Mouse (Mus musculus): Measurements from ENCODE around the gene Alox12b. TPM values are rescaled to one million over a fixed set of nuclear protein-coding genes. Genes with fewer than 3 reads are reported as not detected.

Alox12b gene
- polyA plus RNA-seq, 1 experiment = not detected

DNA sequence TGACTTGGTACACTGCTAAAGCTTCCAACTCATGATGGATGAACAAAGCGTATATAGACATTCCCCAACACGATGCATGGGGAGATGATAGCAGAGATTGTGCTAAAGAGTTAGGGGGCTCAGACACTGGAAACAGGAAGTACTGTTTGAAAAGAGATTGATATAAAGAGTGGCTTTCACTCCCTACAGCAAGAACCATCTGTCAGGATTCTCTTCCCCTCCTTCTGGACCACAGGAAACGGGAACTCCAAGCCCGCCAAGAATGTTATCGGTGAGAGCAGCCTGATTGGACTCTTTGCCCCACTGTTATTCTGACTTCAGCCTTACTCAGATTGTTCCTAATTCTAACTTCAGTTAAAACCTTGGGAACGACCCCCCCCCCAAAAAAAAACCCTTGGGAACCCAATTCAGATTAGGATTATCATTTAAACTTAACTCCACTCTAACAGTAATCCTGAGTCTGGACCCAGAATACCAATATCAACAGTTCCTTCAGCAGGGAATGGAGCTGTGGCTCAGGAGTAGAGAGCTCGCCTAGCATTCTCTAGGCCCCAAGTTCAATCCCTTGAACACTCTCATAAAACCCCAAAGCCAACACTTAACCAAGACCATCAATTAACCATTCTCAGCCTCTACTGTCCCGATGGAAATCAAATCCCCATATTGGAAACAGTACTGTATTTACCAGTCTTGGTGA, 28.2 kb upstream of the Alox12b start:
- Histone ChIP-seq H3K4me3 (ENCODE audit: insufficient read depth, low read depth, low read length) (no peak overlapping the region), H3K4me1 (ENCODE audit: control insufficient read depth, insufficient read depth, low read length) (peaks cover 7% of the 10 kb centered on the region), H3K27ac (ENCODE audit: insufficient read depth, low read depth, low read length) (no peak overlapping the region)
- WGBS = 78% methylated on average over 8 of the region's 8 CpGs
- TF ChIP-seq CTCF (IDR thresholded peaks at IDR 0.05; ENCODE audit: insufficient read depth, low read depth, low read length) (no peak), POLR2A (IDR thresholded peaks at IDR 0.05; ENCODE audit: insufficient read depth, low read depth, low read length) (no peak)

- TF ChIP-seq CTCF (IDR thresholded peaks at IDR 0.05; ENCODE audit: insufficient read depth, low read depth, low read length) = no peak
- WGBS = 34% methylated on average over 5 of the region's 5 CpGs
- peak overlapping the region; percentile 44 for H3K4me3 ChIP-seq (ENCODE audit: insufficient read depth, low read depth, low read length)
- peaks cover 13% of the 10 kb centered on the region for H3K4me1 ChIP-seq (ENCODE audit: control insufficient read depth, insufficient read depth, low read length)
- no peak overlapping the region for H3K27ac ChIP-seq (ENCODE audit: insufficient read depth, low read depth, low read length)
Observed at GRCm38 (mm10) chr11:69133566-69133922, 23.2 kb upstream of the Alox12b start.

GRCm38 (mm10) chr11:69133923-69134621, 22.7 kb upstream of the Alox12b start:
- peaks cover 13% of the 10 kb centered on the region for H3K4me1 ChIP-seq (ENCODE audit: control insufficient read depth, insufficient read depth, low read length)
- peak overlapping the region; percentile 44 for H3K4me3 ChIP-seq (ENCODE audit: insufficient read depth, low read depth, low read length)
- no peak for TF ChIP-seq CTCF (IDR thresholded peaks at IDR 0.05; ENCODE audit: insufficient read depth, low read depth, low read length)
- TF ChIP-seq POLR2A (IDR thresholded peaks at IDR 0.05; ENCODE audit: insufficient read depth, low read depth, low read length) = 0 out of 2 replicates have a peak, but pooled peaks have one; percentile 23
- no peak overlapping the region for H3K27ac ChIP-seq (ENCODE audit: insufficient read depth, low read depth, low read length)
- WGBS = 4% methylated on average over 34 of the region's 34 CpGs

- no peak for TF ChIP-seq CTCF (IDR thresholded peaks at IDR 0.05; ENCODE audit: insufficient read depth, low read depth, low read length)
- TF ChIP-seq POLR2A (IDR thresholded peaks at IDR 0.05; ENCODE audit: insufficient read depth, low read depth, low read length) = no peak
- Histone ChIP-seq H3K4me1 (ENCODE audit: control insufficient read depth, insufficient read depth, low read length) (peaks cover 13% of the 10 kb centered on the region), H3K27ac (ENCODE audit: insufficient read depth, low read depth, low read length) (no peak overlapping the region), H3K4me3 (ENCODE audit: insufficient read depth, low read depth, low read length) (peak overlapping the region; percentile 44)
- 51% methylated on average over 8 of the region's 8 CpGs for WGBS
Observed at GRCm38 (mm10) chr11:69134622-69134968, 22.2 kb upstream of the Alox12b start.

DNA sequence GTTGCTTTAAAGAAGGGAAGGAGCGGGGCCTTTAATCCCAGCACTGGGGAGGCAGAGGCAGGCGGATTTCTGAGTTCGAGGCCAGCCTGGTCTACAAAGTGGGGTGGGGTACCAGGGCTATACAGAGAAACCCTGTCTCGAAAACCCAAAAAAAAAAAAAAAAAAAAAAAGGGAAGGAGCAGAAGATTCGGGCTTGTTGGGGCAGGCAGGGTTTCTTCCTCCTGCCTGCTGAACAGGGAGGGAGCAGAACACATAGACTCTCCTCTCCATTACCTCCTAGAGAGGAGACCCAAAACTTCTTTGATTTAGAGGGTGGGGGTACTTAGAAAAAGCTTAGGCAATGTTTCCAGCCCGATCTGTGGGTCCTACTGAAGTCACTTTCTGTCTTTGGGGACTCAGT, 21.4 kb upstream of the Alox12b start:
- TF ChIP-seq CTCF (IDR thresholded peaks at IDR 0.05; ENCODE audit: insufficient read depth, low read depth, low read length) = no peak
- no peak for TF ChIP-seq POLR2A (IDR thresholded peaks at IDR 0.05; ENCODE audit: insufficient read depth, low read depth, low read length)
- Histone ChIP-seq H3K4me3 (ENCODE audit: insufficient read depth, low read depth, low read length) (no peak overlapping the region), H3K27ac (ENCODE audit: insufficient read depth, low read depth, low read length) (no peak overlapping the region), H3K4me1 (ENCODE audit: control insufficient read depth, insufficient read depth, low read length) (peaks cover 13% of the 10 kb centered on the region)
- 95% methylated on average over 6 of the region's 6 CpGs for WGBS

DNA sequence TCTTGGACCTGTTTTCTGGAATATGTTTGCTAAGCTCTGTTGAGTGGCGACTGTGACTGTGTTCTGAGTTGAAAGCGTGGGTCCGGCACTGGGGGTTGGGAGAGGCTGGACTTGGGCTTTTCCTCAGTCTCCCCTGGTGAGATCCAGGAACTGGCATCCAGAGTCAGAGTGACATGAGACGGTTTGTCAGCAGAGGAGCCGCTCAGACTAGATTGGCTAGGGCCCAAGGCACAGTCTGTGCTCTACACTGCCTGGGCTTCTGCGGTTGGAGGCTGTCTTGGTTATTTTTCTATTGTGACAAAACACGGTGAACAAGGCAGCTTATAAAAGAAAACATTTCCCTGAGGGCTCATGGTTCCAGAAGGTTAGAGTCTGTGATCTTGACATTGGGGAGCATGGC, 9.2 kb upstream of the Alox12b start:
- TF ChIP-seq CTCF (IDR thresholded peaks at IDR 0.05; ENCODE audit: insufficient read depth, low read depth, low read length) = no peak
- TF ChIP-seq POLR2A (IDR thresholded peaks at IDR 0.05; ENCODE audit: insufficient read depth, low read depth, low read length) = no peak
- H3K4me3 ChIP-seq (ENCODE audit: insufficient read depth, low read depth, low read length) = no peak overlapping the region
- no peak overlapping the region for H3K27ac ChIP-seq (ENCODE audit: insufficient read depth, low read depth, low read length)
- 67% methylated on average over 7 of the region's 7 CpGs for WGBS
- peaks cover 10% of the 10 kb centered on the region for H3K4me1 ChIP-seq (ENCODE audit: control insufficient read depth, insufficient read depth, low read length)

GRCm38 (mm10) chr11:69148451-69148960, 8.3 kb upstream of the Alox12b start:
- Histone ChIP-seq H3K4me3 (ENCODE audit: insufficient read depth, low read depth, low read length) (no peak overlapping the region), H3K27ac (ENCODE audit: insufficient read depth, low read depth, low read length) (no peak overlapping the region), H3K4me1 (ENCODE audit: control insufficient read depth, insufficient read depth, low read length) (peaks cover 10% of the 10 kb centered on the region)
- 81% methylated on average over 5 of the region's 5 CpGs for WGBS
- TF ChIP-seq POLR2A (IDR thresholded peaks at IDR 0.05; ENCODE audit: insufficient read depth, low read depth, low read length) = no peak
- TF ChIP-seq CTCF (IDR thresholded peaks at IDR 0.05; ENCODE audit: insufficient read depth, low read depth, low read length) = no peak

DNA sequence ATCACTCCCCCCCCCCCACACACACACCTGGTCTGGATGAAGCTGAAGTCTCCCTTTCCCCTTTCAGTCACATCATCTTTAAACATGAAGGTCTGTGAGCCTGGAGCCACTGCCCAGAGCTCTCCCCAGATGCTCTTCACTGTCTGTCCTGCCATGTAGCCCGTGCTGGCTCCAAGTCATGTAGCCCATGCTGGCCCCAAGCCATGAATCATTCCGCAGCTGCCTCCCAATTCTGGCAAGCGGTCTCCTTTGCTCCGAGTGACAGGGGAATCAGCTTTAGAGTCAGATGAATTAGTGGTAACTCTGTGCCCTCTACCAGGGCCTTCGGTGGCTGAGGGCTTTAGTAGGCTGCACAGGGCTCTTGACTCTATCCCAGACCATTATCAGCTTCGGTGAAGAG, 7.1 kb upstream of the Alox12b start:
- WGBS = 46% methylated on average over 6 of the region's 6 CpGs
- TF ChIP-seq CTCF (IDR thresholded peaks at IDR 0.05; ENCODE audit: insufficient read depth, low read depth, low read length) (no peak), POLR2A (IDR thresholded peaks at IDR 0.05; ENCODE audit: insufficient read depth, low read depth, low read length) (no peak)
- Histone ChIP-seq H3K27ac (ENCODE audit: insufficient read depth, low read depth, low read length) (no peak overlapping the region), H3K4me1 (ENCODE audit: control insufficient read depth, insufficient read depth, low read length) (peaks cover 10% of the 10 kb centered on the region), H3K4me3 (ENCODE audit: insufficient read depth, low read depth, low read length) (no peak overlapping the region)

DNA sequence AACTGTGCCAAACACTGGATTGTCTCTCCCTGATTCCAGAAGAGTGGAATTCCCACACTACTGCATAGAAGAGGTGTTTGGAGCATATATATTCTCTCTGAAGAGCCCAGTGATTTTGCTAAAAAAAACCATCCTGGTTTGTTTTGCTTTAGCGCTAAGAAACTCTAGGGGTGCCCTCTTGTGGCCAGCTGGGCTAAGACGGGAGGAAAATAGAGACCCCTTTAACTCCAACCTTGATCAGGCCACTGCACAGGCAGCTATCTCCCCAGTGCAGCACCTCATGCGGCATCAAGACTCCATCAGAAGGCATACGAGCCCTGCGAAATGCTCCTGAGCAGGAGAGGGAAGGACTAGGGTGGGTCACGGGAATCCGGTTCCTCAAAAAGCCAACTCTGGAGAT, 6.3 kb upstream of the Alox12b start:
- TF ChIP-seq CTCF (IDR thresholded peaks at IDR 0.05; ENCODE audit: insufficient read depth, low read depth, low read length) (no peak), POLR2A (IDR thresholded peaks at IDR 0.05; ENCODE audit: insufficient read depth, low read depth, low read length) (no peak)
- H3K4me3 ChIP-seq (ENCODE audit: insufficient read depth, low read depth, low read length) = no peak overlapping the region
- no peak overlapping the region for H3K27ac ChIP-seq (ENCODE audit: insufficient read depth, low read depth, low read length)
- H3K4me1 ChIP-seq (ENCODE audit: control insufficient read depth, insufficient read depth, low read length) = peaks cover 10% of the 10 kb centered on the region
- 7% methylated on average over 7 of the region's 7 CpGs for WGBS
